Mouse (Mus musculus): Measurements from ENCODE around the gene Hlcs.

DNA sequence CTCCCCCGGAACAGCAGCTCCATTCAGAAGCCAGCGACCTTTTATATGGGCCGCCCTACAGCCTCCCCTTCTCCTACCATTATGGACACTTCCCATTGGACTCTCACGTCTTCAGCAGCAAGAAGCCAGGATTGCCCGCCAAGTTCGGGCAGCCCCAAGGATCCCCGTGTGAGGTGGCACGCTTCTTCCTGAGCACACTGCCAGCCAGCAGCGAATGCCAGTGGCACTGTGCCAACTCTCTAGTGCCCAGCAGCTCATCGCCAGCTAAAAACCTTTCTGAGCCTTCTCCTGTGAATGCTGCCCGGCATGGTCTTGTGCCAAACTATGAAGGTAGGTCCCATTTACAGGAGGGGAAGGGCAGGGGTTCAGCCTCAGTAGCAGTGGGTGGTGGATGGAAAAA is 190.1 kb downstream of the Hlcs start:
- TF ChIP-seq CTCF (IDR thresholded peaks at IDR 0.05; ENCODE audit: low read depth) (no peak), EP300 (optimal IDR thresholded peaks at IDR 0.05) (no peak)
